Mouse (Mus musculus): Measurements from ENCODE around the gene Tcp11. TPM values are rescaled to one million over a fixed set of nuclear protein-coding genes. Genes with fewer than 3 reads are reported as not detected.

The Tcp11 gene
- total RNA-seq (2021): under 1 TPM; 0.80 to 0.99 TPM

DNA sequence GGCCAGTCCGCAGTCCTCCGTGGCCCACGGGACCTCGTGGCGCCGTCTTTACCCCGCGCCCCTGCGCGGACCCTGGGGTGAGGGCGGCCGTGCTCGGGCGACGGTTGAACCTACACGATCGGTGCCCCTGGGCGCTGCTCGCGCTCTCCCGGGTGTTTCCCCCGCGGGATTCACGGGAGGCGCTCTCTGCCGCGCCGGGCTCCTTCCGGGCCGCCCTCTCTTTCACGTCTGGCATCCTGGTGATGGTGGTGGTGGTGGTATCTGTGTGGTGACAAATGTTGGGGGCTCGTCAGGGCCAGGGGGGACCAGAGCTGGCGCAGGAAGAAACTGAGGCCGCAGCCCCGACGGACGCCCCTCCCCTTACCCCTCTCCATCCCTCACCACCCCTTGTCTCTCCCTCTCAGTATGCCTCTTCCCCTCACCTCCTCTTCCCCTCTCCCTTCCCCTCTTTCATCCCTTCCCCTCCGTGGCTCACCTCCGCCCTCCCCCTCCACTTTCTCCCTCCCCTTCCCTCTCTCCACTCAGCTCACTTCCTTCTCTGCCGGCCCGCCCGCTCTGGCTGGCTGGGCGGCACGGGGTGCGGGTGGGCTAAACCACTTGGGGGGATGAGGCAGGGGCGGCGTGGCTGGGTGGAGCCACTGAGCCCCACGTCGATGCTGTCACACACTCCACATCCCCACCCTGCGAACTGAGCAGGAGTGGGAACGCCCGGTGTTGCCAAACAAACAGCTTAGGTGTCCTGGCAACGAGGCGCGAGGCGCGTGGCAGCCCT lies at the start of gene Tcp11:
Gene Tcp11 (minus strand): TSS at position 595 of the 772 bp plus-strand sequence.
- no peak for DNase-seq (ENCODE audit: low spot score in 2 of 2)
- intact Hi-C loops (cut with DNase I): no loop called here

- intact Hi-C loops (cut with DNase I): no loop called here
These were observed 49.4 kb upstream of the Tcp11 start for GRCm38 (mm10) chr17:28129796-28130195.

DNA sequence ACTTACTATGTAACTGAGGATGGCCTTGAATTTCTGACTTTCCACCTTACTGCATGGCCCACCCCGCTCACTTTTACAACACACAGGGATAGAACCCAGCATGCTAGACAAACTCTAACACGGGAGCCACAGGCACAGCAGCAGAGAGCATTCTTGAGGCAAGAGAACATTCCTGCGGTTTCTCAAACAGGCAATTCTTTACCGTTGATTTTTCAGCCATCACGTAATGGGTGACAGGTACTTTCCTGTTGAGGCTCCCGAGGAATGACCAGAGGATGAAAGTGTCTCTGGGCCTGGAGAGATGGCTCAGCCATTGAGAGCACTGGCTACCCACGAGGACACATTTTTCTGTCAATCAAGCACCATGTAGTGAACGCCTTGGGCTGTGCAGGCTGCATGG lies 43.9 kb upstream of the Tcp11 start:
- intact Hi-C loops (cut with DNase I): no loop called here
- DNase-seq (ENCODE audit: low spot score in 2 of 2): no peak

More at GRCm38 (mm10) chr17:28129796-28130195, 49.4 kb upstream of the Tcp11 start:
- no peak for DNase-seq (ENCODE audit: low spot score in 2 of 2)

GRCm38 (mm10) chr17:28123627-28124026 lies 43.2 kb upstream of the Tcp11 start:
- DNase-seq (ENCODE audit: low spot score in 2 of 2): no peak

GRCm38 (mm10) chr17:28122949-28123348 lies 42.5 kb upstream of the Tcp11 start:
- intact Hi-C loops (cut with DNase I): no loop called here
- DNase-seq (ENCODE audit: low spot score in 2 of 2): no peak

More at GRCm38 (mm10) chr17:28123627-28124026, 43.2 kb upstream of the Tcp11 start:
- intact Hi-C loops (cut with DNase I): no loop called here

DNA sequence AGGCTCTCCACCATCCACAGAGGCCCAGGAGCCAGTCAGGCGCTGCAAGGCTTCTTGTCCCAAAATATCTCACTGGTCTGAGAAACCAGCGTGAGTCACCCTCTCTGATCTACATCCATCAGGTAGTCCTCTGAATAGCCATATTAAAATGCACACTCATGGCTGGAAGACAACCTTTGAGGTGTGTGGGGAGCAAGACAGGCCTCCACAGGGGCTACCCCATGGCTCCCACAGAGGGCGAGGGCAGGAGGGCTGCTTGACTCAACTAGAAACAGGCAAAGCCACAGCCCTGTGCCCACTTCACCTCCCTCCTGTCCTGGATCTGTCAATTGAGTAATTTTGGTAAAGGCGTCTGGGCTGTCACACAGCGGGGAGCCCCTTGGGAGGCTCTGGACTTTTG lies 40.0 kb upstream of the Tcp11 start:
- DNase-seq (ENCODE audit: low spot score in 2 of 2): no peak
- intact Hi-C loops (cut with DNase I): no loop called here

DNA sequence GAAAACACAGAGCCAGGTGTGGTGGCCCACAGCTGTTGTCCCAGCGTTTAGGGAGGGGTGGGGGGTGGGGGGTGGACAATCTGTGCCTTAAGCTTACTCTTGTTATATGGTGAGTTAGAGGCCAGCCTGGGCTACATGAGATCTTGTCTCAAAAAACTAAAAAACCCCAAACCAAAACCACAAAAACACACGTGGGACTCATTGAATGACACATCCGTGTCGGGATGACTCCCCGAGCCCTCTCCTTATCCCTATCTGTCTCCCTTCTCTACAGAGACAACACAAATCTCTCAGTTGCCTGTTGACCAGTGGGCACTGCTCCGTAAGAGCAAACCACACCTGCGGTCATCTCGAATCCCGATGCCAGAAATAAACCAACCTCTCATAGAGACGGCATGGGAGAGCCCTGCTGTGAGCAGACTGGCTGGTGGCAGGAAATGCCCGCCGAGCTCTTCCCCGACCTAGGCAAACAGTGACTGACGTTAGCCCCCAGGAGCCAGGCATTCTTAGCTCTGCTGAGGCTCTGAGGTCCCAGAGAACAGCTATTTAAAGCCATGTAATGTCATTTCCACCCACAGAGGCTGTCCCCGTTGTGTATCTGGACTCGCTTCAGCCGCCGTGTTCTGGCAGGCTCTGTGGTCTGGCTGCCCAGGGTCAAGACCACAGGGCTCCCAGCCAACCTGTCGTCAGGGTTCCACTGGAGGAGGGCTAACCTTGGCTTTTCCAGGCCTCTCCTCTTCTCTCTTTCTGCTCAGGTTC lies 37.2 kb upstream of the Tcp11 start:
- DNase-seq (ENCODE audit: low spot score in 2 of 2): no peak
- intact Hi-C loops (cut with DNase I): no loop called here

DNA sequence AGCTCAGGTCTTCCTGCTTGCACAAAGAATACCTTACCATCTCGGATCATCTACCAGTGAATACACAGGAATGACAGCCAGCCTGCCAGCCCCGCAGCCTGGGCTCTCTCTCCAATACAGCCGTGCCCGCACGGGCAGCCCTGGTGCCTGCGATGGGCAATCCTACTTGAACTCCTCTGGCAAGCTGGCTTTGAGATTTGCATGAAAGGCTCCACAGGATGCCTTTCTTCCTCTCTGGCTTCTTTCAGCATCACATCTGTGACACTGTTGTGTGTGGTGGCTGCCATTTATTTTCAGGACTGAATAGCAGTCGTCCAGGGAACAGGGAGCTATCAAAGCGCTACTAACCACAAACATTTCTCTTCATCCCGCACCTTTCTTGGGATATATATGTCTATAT lies 35.9 kb upstream of the Tcp11 start:
- intact Hi-C loops (cut with DNase I): no loop called here
- no peak for DNase-seq (ENCODE audit: low spot score in 2 of 2)

GRCm38 (mm10) chr17:28112266-28112665 lies 31.8 kb upstream of the Tcp11 start:
- DNase-seq (ENCODE audit: low spot score in 2 of 2): no peak
- intact Hi-C loops (cut with DNase I): no loop called here

GRCm38 (mm10) chr17:28107275-28107674 lies 26.8 kb upstream of the Tcp11 start:
- intact Hi-C loops (cut with DNase I): no loop called here
- DNase-seq (ENCODE audit: low spot score in 2 of 2): no peak

GRCm38 (mm10) chr17:28106352-28106751 lies 25.9 kb upstream of the Tcp11 start:
- intact Hi-C loops (cut with DNase I): no loop called here
- no peak for DNase-seq (ENCODE audit: low spot score in 2 of 2)

- DNase-seq (ENCODE audit: low spot score in 2 of 2): no peak
- intact Hi-C loops (cut with DNase I): no loop called here
These were observed 24.0 kb upstream of the Tcp11 start for GRCm38 (mm10) chr17:28104416-28104815.

- intact Hi-C loops (cut with DNase I): no loop called here
- no peak for DNase-seq (ENCODE audit: low spot score in 2 of 2)
These were observed 21.5 kb upstream of the Tcp11 start for GRCm38 (mm10) chr17:28101902-28102319.

DNA sequence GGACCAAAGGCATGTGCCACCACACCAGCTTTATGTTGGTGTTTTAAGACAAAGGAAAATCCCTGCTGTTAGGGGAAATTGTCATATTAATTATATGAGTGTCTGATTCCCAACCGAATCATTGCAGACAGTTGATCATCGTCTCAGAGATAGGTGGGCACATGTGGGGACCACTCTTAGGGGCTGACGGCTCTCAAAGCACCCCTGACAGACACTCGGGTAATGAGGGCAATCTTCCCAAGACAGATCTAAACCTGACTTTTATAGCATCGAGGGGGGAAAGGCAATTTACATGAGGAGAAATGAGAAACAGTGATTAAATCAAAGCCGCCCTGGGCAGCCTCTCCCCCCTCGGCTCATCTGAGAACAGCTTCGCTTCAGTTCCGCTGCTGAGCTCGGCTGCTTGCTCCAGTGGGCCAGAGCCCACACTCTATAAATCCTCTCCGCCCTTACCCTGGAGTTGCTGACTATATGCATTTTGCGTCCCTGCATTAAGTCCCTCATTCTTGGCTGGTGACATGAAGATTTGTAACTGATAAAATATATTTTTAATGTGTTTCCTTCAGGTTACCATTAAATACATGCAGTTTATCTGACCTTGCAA lies 20.9 kb upstream of the Tcp11 start:
- intact Hi-C loops (cut with DNase I): no loop called here
- no peak for DNase-seq (ENCODE audit: low spot score in 2 of 2)

DNA sequence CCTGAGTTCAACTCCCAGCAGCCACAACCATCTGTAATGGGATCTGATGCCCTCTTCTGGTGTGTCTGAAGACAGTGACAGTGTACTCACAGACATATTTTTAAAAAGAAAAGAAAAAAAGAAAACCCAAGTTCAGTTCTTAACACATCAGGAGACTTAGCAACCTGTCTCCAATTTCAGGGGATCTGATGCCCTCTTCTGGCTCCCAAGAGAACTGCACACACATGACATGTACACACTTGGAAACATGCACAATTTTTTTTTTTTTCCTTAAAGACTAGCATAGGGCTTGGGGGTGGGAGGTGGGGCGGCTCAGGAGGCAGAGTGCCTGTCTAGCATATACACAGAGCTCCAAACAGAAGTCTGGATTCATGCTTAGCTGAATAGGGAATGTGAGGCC lies 20.2 kb upstream of the Tcp11 start:
- intact Hi-C loops (cut with DNase I): no loop called here
- no peak for DNase-seq (ENCODE audit: low spot score in 2 of 2)

DNA sequence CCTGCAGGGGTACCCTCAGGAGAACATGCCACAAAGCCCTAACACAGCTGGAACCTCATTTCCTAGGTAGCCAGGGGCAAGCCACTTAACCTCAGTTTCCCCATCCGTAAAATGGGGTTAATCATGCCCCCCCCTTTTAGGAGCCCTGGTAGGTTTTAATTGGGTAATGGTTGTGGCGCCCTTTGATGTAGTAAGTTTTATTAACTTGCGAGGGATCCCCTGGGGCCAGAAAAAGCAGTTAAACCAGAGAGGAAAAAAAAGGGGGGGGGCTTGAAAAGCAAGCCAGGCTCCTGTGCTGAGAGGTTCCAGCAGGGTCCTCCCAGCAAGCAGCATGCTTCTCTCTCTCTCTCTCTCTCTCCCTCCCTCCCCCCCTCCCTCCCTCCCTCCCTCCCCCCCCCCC lies 18.6 kb upstream of the Tcp11 start:
- no peak for DNase-seq (ENCODE audit: low spot score in 2 of 2)
- intact Hi-C loops (cut with DNase I): no loop called here

GRCm38 (mm10) chr17:28097308-28097707 lies 16.9 kb upstream of the Tcp11 start:
- intact Hi-C loops (cut with DNase I): no loop called here

DNA sequence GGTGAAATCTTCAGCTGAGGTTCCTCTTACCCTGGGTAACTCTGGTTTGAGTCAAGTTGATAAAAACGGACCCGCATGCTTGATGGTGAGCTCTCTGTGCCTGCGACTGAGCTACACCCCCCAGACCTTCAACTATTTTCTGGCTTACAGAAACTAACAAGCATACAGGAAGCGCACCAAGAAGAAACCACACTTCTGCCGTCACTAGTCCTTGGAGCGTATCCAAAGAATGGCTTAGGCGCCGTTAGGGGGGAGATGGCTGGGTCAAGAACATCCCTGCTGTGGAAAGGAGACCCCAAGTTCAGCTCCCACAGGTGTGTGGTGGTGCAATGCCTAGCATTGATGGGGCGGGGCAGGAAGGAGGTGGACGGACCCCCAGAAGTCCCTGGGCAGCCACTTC lies 16.0 kb upstream of the Tcp11 start:
- DNase-seq (ENCODE audit: low spot score in 2 of 2): no peak
- intact Hi-C loops (cut with DNase I): no loop called here

More at GRCm38 (mm10) chr17:28097308-28097707, 16.9 kb upstream of the Tcp11 start:
- no peak for DNase-seq (ENCODE audit: low spot score in 2 of 2)

GRCm38 (mm10) chr17:28093837-28094236 lies 13.4 kb upstream of the Tcp11 start:
- no peak for DNase-seq (ENCODE audit: low spot score in 2 of 2)
- intact Hi-C loops (cut with DNase I): no loop called here

DNA sequence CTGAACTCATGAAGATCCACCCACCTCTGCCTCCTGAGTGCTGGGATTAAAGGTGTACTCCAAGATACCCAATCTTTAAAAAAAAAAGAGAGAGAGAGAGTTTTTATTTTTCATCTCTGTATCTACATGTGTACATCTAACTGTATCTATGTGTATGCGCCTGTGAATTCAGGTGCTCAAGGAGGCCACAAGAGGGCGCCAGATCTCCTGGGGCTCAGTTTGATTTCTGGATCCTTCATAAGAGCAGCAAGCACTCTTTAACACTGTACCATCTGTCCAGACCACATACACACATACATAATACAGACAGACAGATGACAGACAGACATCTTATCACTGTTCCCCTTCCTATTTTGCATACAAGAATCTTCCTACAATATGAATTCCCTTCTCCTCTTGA lies 11.9 kb upstream of the Tcp11 start:
- no peak for DNase-seq (ENCODE audit: low spot score in 2 of 2)
- intact Hi-C loops (cut with DNase I): no loop called here

DNA sequence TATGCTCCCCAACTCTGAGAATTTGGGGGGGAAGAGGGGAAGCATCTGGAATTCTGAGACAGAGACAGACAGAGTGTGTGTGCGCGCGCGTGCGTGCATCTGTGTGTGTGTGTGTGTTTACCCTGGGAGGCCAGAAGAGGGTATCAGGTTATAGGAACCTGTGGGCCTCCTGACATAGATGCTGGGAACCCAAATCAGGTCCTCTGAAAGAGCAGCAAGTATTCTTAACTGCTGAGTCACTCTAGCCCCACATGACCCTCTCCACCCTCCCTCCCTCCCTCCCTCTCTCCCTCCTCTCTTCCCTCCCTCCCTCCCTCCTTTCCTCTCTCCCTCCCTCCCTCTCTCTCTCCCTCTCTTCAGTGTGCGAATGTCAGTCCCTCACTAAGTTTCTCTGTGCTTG lies 8.3 kb upstream of the Tcp11 start:
- DNase-seq (ENCODE audit: low spot score in 2 of 2): no peak
- intact Hi-C loops (cut with DNase I): no loop called here
